Mouse (Mus musculus) kidney, postnatal 0 days (tissue): ENCODE results near the gene Exoc2. TPM values are rescaled to one million over a fixed set of nuclear protein-coding genes. Genes with fewer than 3 reads are reported as not detected.

Source experiments
- ATAC-seq: fragments of 200-750 bp; cut with Nextera tagmentation; replicated peaks from 2 replicates; pipeline ENCODE4 v1.8.0; 2017; ENCODE audit warnings: low read depth, moderate number of reproducible peaks, moderate TSS enrichment, moderate library complexity; ENCODE audit not compliant: low FRiP score
- DNase-seq: peaks from one replicate; pipeline ENCODE4 v3.0.0-alpha.2; 2016; ENCODE audit warnings: low spot score
- H3K27ac ChIP-seq: fragments of 300-500 bp; sonication (generic); 2 replicates; pipeline ENCODE4 v1.5.1; 2014; ENCODE audit warnings: mild to moderate bottlenecking
- H3K27me3 ChIP-seq: fragments of 300-500 bp; sonication (generic); 2 replicates; pipeline ENCODE4 v1.6.1; 2014; ENCODE audit warnings: low read length, mixed read lengths; ENCODE audit not compliant: insufficient read depth
- H3K36me3 ChIP-seq: fragments of 300-500 bp; sonication (generic); 2 replicates; pipeline ENCODE4 v1.6.1; 2014; ENCODE audit warnings: low read length, mixed read lengths; ENCODE audit not compliant: insufficient read depth
- H3K4me1 ChIP-seq: fragments of 300-500 bp; sonication (generic); replicated peaks from 2 replicates; pipeline ENCODE4 v1.6.1; 2014; ENCODE audit warnings: antibody characterized with exemption, low read length, mixed read lengths; ENCODE audit not compliant: insufficient read depth
- H3K4me2 ChIP-seq: fragments of 300-500 bp; sonication (generic); 2 replicates; pipeline ENCODE4 v1.6.1; 2014; ENCODE audit warnings: mild to moderate bottlenecking, low read length, moderate library complexity, mixed read lengths
- H3K4me3 ChIP-seq: fragments of 300-500 bp; sonication (generic); replicated peaks from 2 replicates; pipeline ENCODE4 v1.5.1; 2014; ENCODE audit warnings: low read depth, low read length
- H3K9ac ChIP-seq: fragments of 300-500 bp; sonication (generic); 2 replicates; pipeline ENCODE4 v1.6.1; 2014; ENCODE audit warnings: low read depth, low read length
- H3K9me3 ChIP-seq: fragments of 300-500 bp; sonication (generic); replicated peaks from 2 replicates; pipeline ENCODE4 v1.6.1; 2016; ENCODE audit warnings: low read length, inconsistent platforms, mixed read lengths
- CTCF ChIP-seq: IDR thresholded peaks from 2 replicates; pipeline ENCODE4 v1.5.1; 2016; ENCODE audit warnings: antibody characterized with exemption, low read depth, mild to moderate bottlenecking, moderate library complexity
- WGBS: fragments of 180-500 bp; shearing (Covaris S2); extraction: QIAGEN DNeasy Blood & Tissue Kit; methylation state at CpG from one replicate; pipeline ENCODE4 v1.1.7; 2014; 5-methylcytosine and 5-hydroxymethylcytosine counted together
- polyA plus RNA-seq: library from polyadenylated mRNA; unstranded; fragments of >200 nt; fragmentation: Nextera tagmentation; extraction: Ambion mirVana; gene quantifications from 2 replicates; pipeline ENCODE4 v1.2.1, GENCODE M21; 2015

The Exoc2 gene
- polyA plus RNA-seq, 1 experiment from 2014 or later = 22.1 TPM

DNA sequence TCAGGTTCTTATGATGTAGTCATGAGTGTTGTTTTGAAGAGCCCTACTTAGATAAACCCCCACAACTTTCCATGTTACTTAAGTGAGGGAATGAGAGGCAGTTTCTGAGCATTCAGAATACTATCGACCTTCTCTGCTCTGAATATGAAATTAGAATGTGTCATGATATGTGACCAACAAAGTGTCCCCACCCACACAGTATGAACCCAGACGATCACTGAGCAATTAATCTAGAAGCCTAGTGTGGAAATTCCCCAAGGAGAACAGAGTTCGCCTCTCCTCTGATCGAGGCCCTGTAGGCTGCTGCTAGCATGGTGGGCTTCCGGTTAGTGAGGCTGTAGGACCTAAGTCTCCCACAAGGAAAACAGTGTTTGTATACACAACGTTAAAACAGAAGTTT is 142.5 kb downstream of the Exoc2 start:
- DNase-seq = peak; percentile 15
- H3K4me1 ChIP-seq = peaks cover 10% of the 10 kb centered on the region; the same call in 1 of the 2 replicates
- H3K27ac ChIP-seq = no peak overlapping the region
- H3K4me3 ChIP-seq = no peak overlapping the region
- ATAC-seq = no peak; the same call in 1 of the 2 replicates
- no peaks in the 10 kb centered on the region for H3K9me3 ChIP-seq
- TF ChIP-seq CTCF = no peak
- H3K9ac ChIP-seq = no peak overlapping the region
- no peaks in the 10 kb centered on the region for H3K36me3 ChIP-seq
- 60% methylated on average over 6 of the region's 6 CpGs for WGBS
- no peaks in the 10 kb centered on the region for H3K27me3 ChIP-seq
- no peak overlapping the region for H3K4me2 ChIP-seq

DNA sequence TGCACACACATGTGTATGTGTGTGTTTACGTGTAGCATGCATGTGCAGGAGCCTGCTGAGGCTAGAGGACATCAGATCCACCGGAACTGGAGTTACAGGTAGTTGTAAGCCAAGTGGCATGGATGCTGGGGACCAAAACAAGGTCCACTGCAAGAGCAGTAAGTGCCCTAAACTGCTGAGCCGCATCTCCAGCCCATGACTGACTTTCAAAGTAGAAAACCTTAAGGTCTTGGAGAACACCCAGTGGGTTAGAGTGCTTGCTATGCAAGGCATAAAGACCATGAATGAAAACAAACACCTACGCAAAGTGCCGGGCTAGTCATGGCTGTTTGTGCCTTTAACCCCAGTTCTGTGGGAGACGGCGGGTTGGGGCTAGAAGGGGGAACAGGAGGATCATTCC is 147.4 kb downstream of the Exoc2 start:
- H3K9me3 ChIP-seq = no peaks in the 10 kb centered on the region
- no peak overlapping the region for H3K4me2 ChIP-seq
- no peak for DNase-seq
- no peak overlapping the region for H3K27ac ChIP-seq
- WGBS = 84% methylated on average over 7 of the region's 7 CpGs
- H3K36me3 ChIP-seq = peaks cover 11% of the 10 kb centered on the region; the same call in 1 of the 2 replicates
- H3K27me3 ChIP-seq = no peaks in the 10 kb centered on the region
- H3K9ac ChIP-seq = no peak overlapping the region
- TF ChIP-seq CTCF = no peak
- H3K4me1 ChIP-seq = peaks cover 6% of the 10 kb centered on the region; the same call in 1 of the 2 replicates
- no peak overlapping the region for H3K4me3 ChIP-seq
- ATAC-seq = no peak

- no peak overlapping the region for H3K4me2 ChIP-seq
- no peak for TF ChIP-seq CTCF
- H3K36me3 ChIP-seq = peaks cover 14% of the 10 kb centered on the region; the same call in 1 of the 2 replicates
- WGBS = 66% methylated on average over 3 of the region's 3 CpGs
- no peaks in the 10 kb centered on the region for H3K27me3 ChIP-seq
- no peaks in the 10 kb centered on the region for H3K4me1 ChIP-seq
- no peak overlapping the region for H3K27ac ChIP-seq
- no peak overlapping the region for H3K9ac ChIP-seq
- ATAC-seq (no peak), DNase-seq (no peak)
- no peaks in the 10 kb centered on the region for H3K9me3 ChIP-seq
- H3K4me3 ChIP-seq = no peak overlapping the region
These were observed 149.0 kb downstream of the Exoc2 start for GRCm38 (mm10) chr13:30824903-30825302.

- 80% methylated on average over 7 of the region's 7 CpGs for WGBS
- Histone ChIP-seq H3K9me3 (no peaks in the 10 kb centered on the region), H3K27ac (no peak overlapping the region), H3K36me3 (peaks cover 13% of the 10 kb centered on the region; the same call in 1 of the 2 replicates), H3K4me2 (no peak overlapping the region), H3K27me3 (no peaks in the 10 kb centered on the region), H3K4me1 (no peaks in the 10 kb centered on the region), H3K4me3 (no peak overlapping the region), H3K9ac (no peak overlapping the region)
- TF ChIP-seq CTCF = no peak
- no peak for DNase-seq
- no peak for ATAC-seq
These were observed 153.3 kb downstream of the Exoc2 start for GRCm38 (mm10) chr13:30820555-30820954.

DNA sequence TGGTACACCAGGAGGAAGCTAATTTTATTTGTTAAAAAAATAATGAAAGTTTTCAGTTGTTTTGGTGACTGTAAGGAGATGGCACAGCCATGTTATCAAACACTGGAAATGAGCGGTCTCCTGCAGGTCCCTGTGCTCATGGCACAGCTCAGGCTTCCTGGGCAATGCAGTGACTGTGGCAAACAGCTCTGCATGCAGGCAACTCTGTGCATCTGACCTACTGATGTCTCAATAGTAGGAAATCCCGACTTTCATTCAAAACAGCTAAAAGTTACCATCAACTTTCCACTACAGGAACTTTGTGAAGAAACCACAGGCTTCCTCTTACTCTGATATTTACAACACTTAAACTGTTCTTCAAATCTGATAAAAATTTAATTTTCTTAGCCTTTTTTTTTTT is 154.0 kb downstream of the Exoc2 start:
- no peak overlapping the region for H3K4me3 ChIP-seq
- no peak for TF ChIP-seq CTCF
- H3K9ac ChIP-seq = no peak overlapping the region
- no peaks in the 10 kb centered on the region for H3K9me3 ChIP-seq
- H3K4me1 ChIP-seq = no peaks in the 10 kb centered on the region
- ATAC-seq (no peak), DNase-seq (no peak)
- no peaks in the 10 kb centered on the region for H3K27me3 ChIP-seq
- no peak overlapping the region for H3K27ac ChIP-seq
- 88% methylated on average over 2 of the region's 2 CpGs for WGBS
- no peak overlapping the region for H3K4me2 ChIP-seq
- peaks cover 13% of the 10 kb centered on the region for H3K36me3 ChIP-seq

DNA sequence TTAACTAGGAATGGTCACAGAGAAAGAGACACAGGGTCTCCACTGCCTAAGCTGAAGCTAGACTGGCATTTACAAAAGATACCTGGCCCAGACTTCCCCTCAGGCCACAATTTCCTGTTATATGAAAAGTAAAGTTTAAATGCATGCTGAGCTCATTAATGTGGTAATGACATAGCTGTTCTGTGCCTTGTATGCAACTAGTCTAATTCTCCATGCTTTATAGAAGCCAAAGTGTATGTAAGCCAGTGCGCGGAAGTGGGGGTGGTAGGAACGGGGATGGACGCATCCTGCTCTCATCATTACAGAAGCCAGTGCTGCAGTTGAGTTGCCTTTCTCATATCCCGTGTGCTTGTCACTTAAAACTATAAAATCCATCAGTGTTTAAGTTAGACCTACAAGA is 156.5 kb downstream of the Exoc2 start:
- 89% methylated on average over 5 of the region's 5 CpGs for WGBS
- H3K27ac ChIP-seq = no peak overlapping the region
- H3K4me3 ChIP-seq = no peak overlapping the region
- H3K4me2 ChIP-seq = no peak overlapping the region
- no peaks in the 10 kb centered on the region for H3K27me3 ChIP-seq
- H3K9ac ChIP-seq = no peak overlapping the region
- H3K4me1 ChIP-seq = no peaks in the 10 kb centered on the region
- ATAC-seq (no peak), DNase-seq (no peak)
- H3K9me3 ChIP-seq = no peaks in the 10 kb centered on the region
- H3K36me3 ChIP-seq = peaks cover 13% of the 10 kb centered on the region
- TF ChIP-seq CTCF = no peak

- Histone ChIP-seq H3K9ac (no peak overlapping the region), H3K36me3 (peaks cover 3% of the 10 kb centered on the region; the same call in 1 of the 2 replicates), H3K27me3 (no peaks in the 10 kb centered on the region), H3K4me1 (no peaks in the 10 kb centered on the region), H3K9me3 (no peaks in the 10 kb centered on the region), H3K4me2 (no peak overlapping the region), H3K4me3 (no peak overlapping the region), H3K27ac (no peak overlapping the region)
- 85% methylated on average over 5 of the region's 5 CpGs for WGBS
- TF ChIP-seq CTCF = no peak
- DNase-seq (no peak), ATAC-seq (no peak)
These were observed 159.6 kb downstream of the Exoc2 start for GRCm38 (mm10) chr13:30814256-30814655.
